Mouse (Mus musculus): ENCODE data around the gene Xrcc6. TPM values are rescaled to one million over a fixed set of nuclear protein-coding genes. Genes with fewer than 3 reads are reported as not detected.
"Not testable (repeated sequence)": the region's sequence is repeated elsewhere in the genome, so short reads cannot be mapped to it uniquely, and the experiment has no call there.

The Xrcc6 gene
- total and polyA plus RNA-seq, 2 experiments = 8.5 to 18.2 TPM

DNA sequence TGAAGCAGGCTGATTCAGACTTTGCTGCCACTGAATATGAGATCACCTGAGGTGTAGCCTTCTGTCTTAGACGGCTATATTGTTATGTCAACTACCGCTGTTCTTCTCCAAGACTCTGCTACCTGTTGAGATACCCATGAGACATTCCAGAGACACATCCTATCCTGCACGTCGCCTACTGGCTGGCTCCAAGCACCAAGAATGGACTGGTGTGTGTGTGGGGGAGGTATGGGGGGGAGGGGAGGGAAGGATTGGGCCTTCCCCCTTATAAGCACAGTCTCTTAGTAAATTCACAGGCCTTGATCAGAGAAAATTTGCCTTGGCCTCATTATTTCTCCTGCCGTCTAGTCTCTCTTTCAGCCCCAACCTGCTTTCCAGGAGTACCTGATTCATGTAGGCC lies 19.8 kb upstream of the Xrcc6 start:
- Histone ChIP-seq H3K36me3 (ENCODE audit: control insufficient read depth, insufficient read depth, low read length) (no peaks in the 10 kb centered on the region), H3K9ac (ENCODE audit: low read depth, low read length) (no peak overlapping the region), H3K27ac (replicated peaks; ENCODE audit: insufficient read depth, low read depth, low read length) (no peak overlapping the region), H3K4me3 (ENCODE audit: insufficient read depth, low read depth, low read length) (no peak overlapping the region), H3K27me3 (ENCODE audit: control insufficient read depth, insufficient read depth, low read length) (peaks cover 7% of the 10 kb centered on the region; the same call in 1 of the 2 replicates), H3K4me1 (ENCODE audit: control insufficient read depth, insufficient read depth, low read length) (peaks cover 2% of the 10 kb centered on the region; the same call in 1 of the 2 replicates), H3K79me2 (ENCODE audit: control insufficient read depth, insufficient read depth, low read length) (no peaks in the 10 kb centered on the region)
- WGBS = 97% methylated on average over 5 of the region's 5 CpGs
- TF ChIP-seq POLR2A (IDR thresholded peaks at IDR 0.05; ENCODE audit: extremely low read depth, insufficient read depth, low read length) (no peak), CTCF (IDR thresholded peaks at IDR 0.05; ENCODE audit: low read depth, low read length) (no peak)
- no peak for DNase-seq (ENCODE audit: extremely low read depth, low read depth, low spot score)

DNA sequence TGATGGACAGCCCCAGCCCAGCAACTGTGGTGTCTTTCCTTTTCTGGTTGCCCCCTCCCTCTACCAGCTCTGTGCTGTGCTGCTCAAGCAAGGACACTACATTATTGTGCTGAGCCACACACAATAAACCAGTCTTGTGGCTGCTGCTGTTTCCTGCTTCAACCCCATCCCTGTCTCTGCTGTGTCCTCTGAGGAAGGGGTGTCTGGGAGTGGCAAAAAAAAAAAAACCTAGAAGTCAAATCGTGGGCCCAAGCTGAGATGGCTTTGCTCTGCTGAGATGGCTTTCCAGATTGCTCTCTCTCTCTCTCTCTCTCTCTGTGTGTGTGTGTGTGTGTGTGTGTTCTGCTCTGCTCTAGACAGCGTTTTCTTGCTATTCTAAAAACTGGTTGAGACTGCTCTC lies 19.2 kb upstream of the Xrcc6 start:
- Histone ChIP-seq H3K27ac (replicated peaks; ENCODE audit: insufficient read depth, low read depth, low read length) (no peak overlapping the region), H3K9ac (ENCODE audit: low read depth, low read length) (no peak overlapping the region), H3K79me2 (ENCODE audit: control insufficient read depth, insufficient read depth, low read length) (no peaks in the 10 kb centered on the region), H3K4me3 (ENCODE audit: insufficient read depth, low read depth, low read length) (no peak overlapping the region), H3K4me1 (ENCODE audit: control insufficient read depth, insufficient read depth, low read length) (peaks cover 2% of the 10 kb centered on the region; the same call in 1 of the 2 replicates), H3K27me3 (ENCODE audit: control insufficient read depth, insufficient read depth, low read length) (peaks cover 7% of the 10 kb centered on the region; the same call in 1 of the 2 replicates), H3K36me3 (ENCODE audit: control insufficient read depth, insufficient read depth, low read length) (no peaks in the 10 kb centered on the region)
- no peak for TF ChIP-seq POLR2A (IDR thresholded peaks at IDR 0.05; ENCODE audit: extremely low read depth, insufficient read depth, low read length)
- TF ChIP-seq CTCF (IDR thresholded peaks at IDR 0.05; ENCODE audit: low read depth, low read length) = no peak
- WGBS = 80% methylated on average over 2 of the region's 2 CpGs
- DNase-seq (ENCODE audit: extremely low read depth, low read depth, low spot score) = no peak

DNA sequence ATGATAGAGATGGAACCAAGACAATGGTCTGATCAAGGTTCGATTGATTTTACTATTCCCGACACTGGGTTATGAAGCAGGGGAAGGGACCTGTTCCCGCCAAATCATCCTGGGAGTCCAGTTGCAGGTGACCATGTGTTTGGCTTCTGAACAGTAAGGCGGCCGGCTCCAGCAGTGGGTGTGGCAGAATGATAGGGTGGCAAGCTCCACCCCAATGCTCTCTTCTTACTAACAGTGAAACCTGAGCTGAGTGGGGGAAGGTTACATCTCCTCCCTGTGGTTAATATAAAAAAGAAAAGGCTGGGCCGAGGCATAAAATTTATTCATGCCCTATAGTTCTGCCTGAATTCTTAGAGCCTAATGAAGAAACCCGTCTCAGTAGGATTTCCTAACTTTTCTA lies 18.5 kb upstream of the Xrcc6 start:
- Histone ChIP-seq H3K27ac (replicated peaks; ENCODE audit: insufficient read depth, low read depth, low read length) (no peak overlapping the region), H3K9ac (ENCODE audit: low read depth, low read length) (no peak overlapping the region), H3K36me3 (ENCODE audit: control insufficient read depth, insufficient read depth, low read length) (no peaks in the 10 kb centered on the region), H3K4me1 (ENCODE audit: control insufficient read depth, insufficient read depth, low read length) (peaks cover under 1% of the 10 kb centered on the region; the same call in 1 of the 2 replicates), H3K4me3 (ENCODE audit: insufficient read depth, low read depth, low read length) (no peak overlapping the region), H3K27me3 (ENCODE audit: control insufficient read depth, insufficient read depth, low read length) (peaks cover 7% of the 10 kb centered on the region; the same call in 1 of the 2 replicates), H3K79me2 (ENCODE audit: control insufficient read depth, insufficient read depth, low read length) (no peaks in the 10 kb centered on the region)
- no peak for TF ChIP-seq CTCF (IDR thresholded peaks at IDR 0.05; ENCODE audit: low read depth, low read length)
- no peak for TF ChIP-seq POLR2A (IDR thresholded peaks at IDR 0.05; ENCODE audit: extremely low read depth, insufficient read depth, low read length)
- 69% methylated on average over 7 of the region's 7 CpGs for WGBS
- peak; percentile 35 for DNase-seq (ENCODE audit: extremely low read depth, low read depth, low spot score)

DNA sequence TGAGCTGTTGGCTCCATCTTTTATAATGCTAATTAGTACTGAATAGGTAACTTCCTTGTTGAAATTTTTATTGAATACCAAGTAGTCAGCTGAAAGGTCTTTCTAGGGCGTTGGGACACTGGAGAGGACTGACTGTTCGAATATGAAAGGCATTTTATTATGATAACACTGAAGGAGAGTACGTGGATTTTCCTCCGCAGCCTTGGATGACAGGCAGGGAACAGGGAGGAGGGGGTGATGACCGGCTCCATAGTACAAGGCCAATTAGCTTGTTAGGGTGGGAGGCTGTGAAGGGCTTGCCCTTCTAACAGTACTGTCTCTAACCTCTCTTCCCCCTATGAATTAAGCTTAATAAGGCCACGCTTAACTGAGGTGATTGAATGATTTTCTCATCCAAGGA lies 18.0 kb upstream of the Xrcc6 start:
- H3K27ac ChIP-seq (replicated peaks; ENCODE audit: insufficient read depth, low read depth, low read length); H3K9ac ChIP-seq (ENCODE audit: low read depth, low read length); H3K4me1 ChIP-seq (ENCODE audit: control insufficient read depth, insufficient read depth, low read length); H3K4me3 ChIP-seq (ENCODE audit: insufficient read depth, low read depth, low read length); H3K36me3 ChIP-seq (ENCODE audit: control insufficient read depth, insufficient read depth, low read length); H3K27me3 ChIP-seq (ENCODE audit: control insufficient read depth, insufficient read depth, low read length); H3K79me2 ChIP-seq (ENCODE audit: control insufficient read depth, insufficient read depth, low read length); DNase-seq (ENCODE audit: extremely low read depth, low read depth, low spot score): not testable (repeated sequence)
- 87% methylated on average over 6 of the region's 6 CpGs for WGBS

DNA sequence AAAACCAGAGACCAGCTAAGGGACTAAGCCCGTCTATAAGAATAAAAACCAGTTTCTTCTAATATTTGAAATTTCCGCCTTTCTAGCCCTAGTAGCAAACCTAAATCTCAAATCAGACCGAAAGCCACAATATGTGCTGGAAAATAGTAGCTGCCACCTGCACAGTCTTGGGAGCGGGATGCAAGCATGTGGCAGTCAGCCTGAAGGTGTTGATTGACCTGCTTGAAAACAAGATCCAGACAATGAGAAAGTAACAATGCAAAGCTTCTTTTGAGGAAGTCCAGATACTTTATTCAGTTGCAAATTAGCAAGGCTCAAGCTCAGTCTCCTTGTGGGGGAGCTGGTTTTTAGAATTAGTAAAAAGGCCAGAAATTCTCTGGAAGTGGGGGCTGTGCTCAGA lies 17.1 kb upstream of the Xrcc6 start:
- not testable (repeated sequence) for H3K9ac ChIP-seq (ENCODE audit: low read depth, low read length)
- 94% methylated on average over 4 of the region's 4 CpGs for WGBS

DNA sequence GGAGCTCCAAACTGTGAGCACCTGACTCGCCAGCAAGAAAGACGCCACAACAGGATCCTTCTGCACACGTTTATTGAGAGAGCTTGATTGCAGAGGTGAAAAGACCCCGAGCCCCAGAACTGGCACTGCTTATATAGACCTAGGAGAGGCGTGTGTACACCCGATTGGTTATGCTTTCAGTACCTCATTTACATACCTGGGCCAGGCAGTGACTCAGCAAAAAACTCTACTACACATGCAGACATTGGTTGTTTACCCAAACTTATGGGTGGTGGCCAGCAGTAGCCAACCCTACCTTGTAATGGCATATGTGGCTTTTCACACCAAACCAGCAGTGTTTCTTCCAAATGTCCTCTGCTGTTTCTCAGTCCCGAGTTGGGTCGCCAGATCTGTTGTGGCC lies 12.5 kb upstream of the Xrcc6 start:
- H3K4me3 ChIP-seq (ENCODE audit: insufficient read depth, low read depth, low read length); DNase-seq (ENCODE audit: extremely low read depth, low read depth, low spot score); H3K79me2 ChIP-seq (ENCODE audit: control insufficient read depth, insufficient read depth, low read length); H3K9ac ChIP-seq (ENCODE audit: low read depth, low read length); H3K27me3 ChIP-seq (ENCODE audit: control insufficient read depth, insufficient read depth, low read length); H3K27ac ChIP-seq (replicated peaks; ENCODE audit: insufficient read depth, low read depth, low read length); H3K36me3 ChIP-seq (ENCODE audit: control insufficient read depth, insufficient read depth, low read length); H3K4me1 ChIP-seq (ENCODE audit: control insufficient read depth, insufficient read depth, low read length): not testable (repeated sequence)
- 94% methylated on average over 8 of the region's 8 CpGs for WGBS

More for the DNA sequence above, 17.1 kb upstream of the Xrcc6 start:
- not testable (repeated sequence) for H3K79me2 ChIP-seq (ENCODE audit: control insufficient read depth, insufficient read depth, low read length); H3K4me3 ChIP-seq (ENCODE audit: insufficient read depth, low read depth, low read length); DNase-seq (ENCODE audit: extremely low read depth, low read depth, low spot score); H3K36me3 ChIP-seq (ENCODE audit: control insufficient read depth, insufficient read depth, low read length); H3K27me3 ChIP-seq (ENCODE audit: control insufficient read depth, insufficient read depth, low read length); H3K27ac ChIP-seq (replicated peaks; ENCODE audit: insufficient read depth, low read depth, low read length); H3K4me1 ChIP-seq (ENCODE audit: control insufficient read depth, insufficient read depth, low read length)
